Mouse (Mus musculus): ENCODE data around the gene Creld2. TPM values are rescaled to one million over a fixed set of nuclear protein-coding genes. Genes with fewer than 3 reads are reported as not detected.
A peak's percentile ranks its signal among the peaks of the same experiment; 100 is the strongest.

The Creld2 gene
- total and polyA plus RNA-seq, 2 experiments = 32.6 to 51.4 TPM

GRCm38 (mm10) chr15:88865888-88866695, 46.6 kb downstream of the Creld2 start:
- peaks cover 41% of the 10 kb centered on the region for H3K4me1 ChIP-seq (ENCODE audit: control insufficient read depth, insufficient read depth, low read length)
- H3K27me3 ChIP-seq (ENCODE audit: control insufficient read depth, insufficient read depth, low read length) = no peaks in the 10 kb centered on the region
- TF ChIP-seq CTCF (IDR thresholded peaks at IDR 0.05; ENCODE audit: low read depth, low read length) (no peak), POLR2A (IDR thresholded peaks at IDR 0.05; ENCODE audit: extremely low read depth, insufficient read depth, low read length) (0 out of 2 replicates have a peak, but pooled peaks have one; percentile 9)
- 50% methylated on average over 4 of the region's 4 CpGs for WGBS
- peak overlapping the region; percentile 88 for H3K27ac ChIP-seq (replicated peaks; ENCODE audit: insufficient read depth, low read depth, low read length)
- peaks cover 18% of the 10 kb centered on the region for H3K79me2 ChIP-seq (ENCODE audit: control insufficient read depth, insufficient read depth, low read length)
- peak overlapping the region; percentile 61 for H3K9ac ChIP-seq (ENCODE audit: low read depth, low read length)
- peak; percentile 44 for DNase-seq (ENCODE audit: extremely low read depth, low read depth, low spot score)
- peaks cover 18% of the 10 kb centered on the region for H3K36me3 ChIP-seq (ENCODE audit: control insufficient read depth, insufficient read depth, low read length)
- no peak overlapping the region for H3K4me3 ChIP-seq (ENCODE audit: insufficient read depth, low read depth, low read length)

- TF ChIP-seq CTCF (IDR thresholded peaks at IDR 0.05; ENCODE audit: low read depth, low read length) (no peak), POLR2A (IDR thresholded peaks at IDR 0.05; ENCODE audit: extremely low read depth, insufficient read depth, low read length) (0 out of 2 replicates have a peak, but pooled peaks have one; percentile 29)
- no peak for DNase-seq (ENCODE audit: extremely low read depth, low read depth, low spot score)
- Histone ChIP-seq H3K27me3 (ENCODE audit: control insufficient read depth, insufficient read depth, low read length) (no peaks in the 10 kb centered on the region), H3K9ac (ENCODE audit: low read depth, low read length) (peak overlapping the region; percentile 61), H3K36me3 (ENCODE audit: control insufficient read depth, insufficient read depth, low read length) (peaks cover 18% of the 10 kb centered on the region), H3K27ac (replicated peaks; ENCODE audit: insufficient read depth, low read depth, low read length) (peak overlapping the region; percentile 88), H3K4me1 (ENCODE audit: control insufficient read depth, insufficient read depth, low read length) (peaks cover 41% of the 10 kb centered on the region), H3K4me3 (ENCODE audit: insufficient read depth, low read depth, low read length) (no peak overlapping the region), H3K79me2 (ENCODE audit: control insufficient read depth, insufficient read depth, low read length) (peaks cover 18% of the 10 kb centered on the region)
- WGBS = 8% methylated on average over 7 of the region's 7 CpGs
These were observed 47.5 kb downstream of the Creld2 start for GRCm38 (mm10) chr15:88866934-88867356.

- no peak overlapping the region for H3K4me3 ChIP-seq (ENCODE audit: insufficient read depth, low read depth, low read length)
- DNase-seq (ENCODE audit: extremely low read depth, low read depth, low spot score) = peak; percentile 98
- H3K79me2 ChIP-seq (ENCODE audit: control insufficient read depth, insufficient read depth, low read length) = peaks cover 16% of the 10 kb centered on the region
- H3K27me3 ChIP-seq (ENCODE audit: control insufficient read depth, insufficient read depth, low read length) = no peaks in the 10 kb centered on the region
- 2% methylated on average over 5 of the region's 5 CpGs for WGBS
- H3K27ac ChIP-seq (replicated peaks; ENCODE audit: insufficient read depth, low read depth, low read length) = peak overlapping the region; percentile 88
- no peak for TF ChIP-seq POLR2A (IDR thresholded peaks at IDR 0.05; ENCODE audit: extremely low read depth, insufficient read depth, low read length)
- no peak for TF ChIP-seq CTCF (IDR thresholded peaks at IDR 0.05; ENCODE audit: low read depth, low read length)
- peak overlapping the region; percentile 61 for H3K9ac ChIP-seq (ENCODE audit: low read depth, low read length)
- H3K4me1 ChIP-seq (ENCODE audit: control insufficient read depth, insufficient read depth, low read length) = peaks cover 41% of the 10 kb centered on the region
- peaks cover 18% of the 10 kb centered on the region for H3K36me3 ChIP-seq (ENCODE audit: control insufficient read depth, insufficient read depth, low read length)
These were observed 48.0 kb downstream of the Creld2 start for GRCm38 (mm10) chr15:88867368-88868023.

- Histone ChIP-seq H3K36me3 (ENCODE audit: control insufficient read depth, insufficient read depth, low read length) (peaks cover 18% of the 10 kb centered on the region), H3K9ac (ENCODE audit: low read depth, low read length) (peak overlapping the region; percentile 27), H3K4me1 (ENCODE audit: control insufficient read depth, insufficient read depth, low read length) (peaks cover 41% of the 10 kb centered on the region), H3K27ac (replicated peaks; ENCODE audit: insufficient read depth, low read depth, low read length) (peak overlapping the region; percentile 88), H3K4me3 (ENCODE audit: insufficient read depth, low read depth, low read length) (no peak overlapping the region), H3K79me2 (ENCODE audit: control insufficient read depth, insufficient read depth, low read length) (peaks cover 9% of the 10 kb centered on the region), H3K27me3 (ENCODE audit: control insufficient read depth, insufficient read depth, low read length) (no peaks in the 10 kb centered on the region)
- TF ChIP-seq POLR2A (IDR thresholded peaks at IDR 0.05; ENCODE audit: extremely low read depth, insufficient read depth, low read length) = no peak
- no peak for TF ChIP-seq CTCF (IDR thresholded peaks at IDR 0.05; ENCODE audit: low read depth, low read length)
- 65% methylated on average over 6 of the region's 6 CpGs for WGBS
- DNase-seq (ENCODE audit: extremely low read depth, low read depth, low spot score) = peak; percentile 95
These were observed 48.7 kb downstream of the Creld2 start for GRCm38 (mm10) chr15:88868024-88868742.

GRCm38 (mm10) chr15:88870418-88871185, 51.2 kb downstream of the Creld2 start:
- WGBS = 21% methylated on average over 5 of the region's 5 CpGs
- Histone ChIP-seq H3K36me3 (ENCODE audit: control insufficient read depth, insufficient read depth, low read length) (peaks cover 4% of the 10 kb centered on the region; the same call in 1 of the 2 replicates), H3K27me3 (ENCODE audit: control insufficient read depth, insufficient read depth, low read length) (no peaks in the 10 kb centered on the region), H3K9ac (ENCODE audit: low read depth, low read length) (peak overlapping the region; percentile 62), H3K79me2 (ENCODE audit: control insufficient read depth, insufficient read depth, low read length) (no peaks in the 10 kb centered on the region), H3K27ac (replicated peaks; ENCODE audit: insufficient read depth, low read depth, low read length) (peak overlapping the region; percentile 98), H3K4me3 (ENCODE audit: insufficient read depth, low read depth, low read length) (no peak overlapping the region), H3K4me1 (ENCODE audit: control insufficient read depth, insufficient read depth, low read length) (peaks cover 40% of the 10 kb centered on the region)
- TF ChIP-seq POLR2A (IDR thresholded peaks at IDR 0.05; ENCODE audit: extremely low read depth, insufficient read depth, low read length) (no peak), CTCF (IDR thresholded peaks at IDR 0.05; ENCODE audit: low read depth, low read length) (no peak)
- DNase-seq (ENCODE audit: extremely low read depth, low read depth, low spot score) = peak; percentile 100

All from liver, adult 2 months (tissue).